Mouse (Mus musculus) cerebellum, postnatal 14 days (tissue): ENCODE measurements at regions not wholly inside any gene's neighbourhood (a gene's known extent, or its start where the extent isn't known, plus 50 kb on each side); places are given as distances from the start of the nearest gene placed in this dataset.

ENCODE experiments used
- DNase-seq, 2 experiments: peaks; one replicate each; pipeline ENCODE4 v3.0.0; 2021; ENCODE audit warnings: mixed read lengths in 2 of 2

GRCm38 (mm10) chr1:77748483-77749465 is 233.9 kb upstream of the Epha4 start:
- peak; percentile 29 for DNase-seq

GRCm38 (mm10) chr1:77732099-77732498 is 217.2 kb upstream of the Epha4 start:
- peak in 1 of 2 experiments; percentile 20 for DNase-seq

- DNase-seq, result no peak
Observed at GRCm38 (mm10) chr1:77727561-77727960, 212.7 kb upstream of the Epha4 start.

GRCm38 (mm10) chr1:77723246-77723645 is 208.4 kb upstream of the Epha4 start:
- no peak for DNase-seq

- no peak for DNase-seq
Observed at GRCm38 (mm10) chr1:77720859-77721258, 206.0 kb upstream of the Epha4 start.

GRCm38 (mm10) chr1:77713001-77713400 is 198.1 kb upstream of the Epha4 start:
- no peak for DNase-seq

GRCm38 (mm10) chr1:77708202-77709020 is 193.5 kb upstream of the Epha4 start:
- peak; percentile 8 to 10 for DNase-seq

- DNase-seq, result no peak
Observed at GRCm38 (mm10) chr1:77695228-77696018, 180.5 kb upstream of the Epha4 start.

GRCm38 (mm10) chr1:77663345-77663744 is 148.5 kb upstream of the Epha4 start:
- DNase-seq, result no peak

GRCm38 (mm10) chr1:77660436-77660835 is 145.5 kb upstream of the Epha4 start:
- no peak for DNase-seq

GRCm38 (mm10) chr1:77637025-77637424 is 122.1 kb upstream of the Epha4 start:
- DNase-seq, result no peak

- DNase-seq, result no peak
Observed at GRCm38 (mm10) chr1:77629496-77630281, 114.8 kb upstream of the Epha4 start.

- DNase-seq, result no peak
Observed at GRCm38 (mm10) chr1:77628861-77629260, 114.0 kb upstream of the Epha4 start.

GRCm38 (mm10) chr1:77617490-77617889 is 102.6 kb upstream of the Epha4 start:
- no peak for DNase-seq

GRCm38 (mm10) chr1:77600509-77600908 is 85.6 kb upstream of the Epha4 start:
- DNase-seq, result no peak

- no peak for DNase-seq
Observed at GRCm38 (mm10) chr1:77592649-77593048, 77.8 kb upstream of the Epha4 start.

- peak; percentile 16 to 22 for DNase-seq
Observed at GRCm38 (mm10) chr1:77592248-77592647, 77.4 kb upstream of the Epha4 start.

GRCm38 (mm10) chr1:77589423-77589822 is 74.5 kb upstream of the Epha4 start:
- peak in 1 of 2 experiments; percentile 2 for DNase-seq

- DNase-seq, result no peak
Observed at GRCm38 (mm10) chr1:77585520-77585919, 70.6 kb upstream of the Epha4 start.

GRCm38 (mm10) chr1:77568081-77568480 is 53.2 kb upstream of the Epha4 start:
- no peak for DNase-seq

GRCm38 (mm10) chr1:77567657-77568056 is 52.8 kb upstream of the Epha4 start:
- no peak for DNase-seq
